Mouse (Mus musculus) liver, adult 2 months (tissue): ENCODE data around the gene Usf2.

Experiments
- CTCF ChIP-seq: fragments of 200-500 bp; IDR thresholded peaks from 2 replicates; pipeline ENCODE4 v1.5.1; 2011; ENCODE audit warnings: low read depth, low read length, control low read depth
- POLR2A ChIP-seq: fragments of 200-500 bp; IDR thresholded peaks from 2 replicates; pipeline ENCODE4 v1.6.1; 2011; ENCODE audit warnings: low read length, control low read depth; ENCODE audit not compliant: insufficient read depth; ENCODE audit errors: extremely low read depth

- TF ChIP-seq POLR2A (peak; percentile 63; the same call in 1 of the 2 replicates), CTCF (no peak)
Measured at GRCm38 (mm10) chr7:30957367-30957783, 772 bp upstream of the Usf2 start.
